Mouse (Mus musculus) liver, postnatal 0 days (tissue): ENCODE results near the gene Cep350. TPM values are rescaled to one million over a fixed set of nuclear protein-coding genes. Genes with fewer than 3 reads are reported as not detected.

Experiments
- ATAC-seq: fragments of 200-750 bp; cut with Nextera tagmentation; 2 replicates; pipeline ENCODE4 v1.8.0; 2017; ENCODE audit warnings: mild to moderate bottlenecking, moderate library complexity
- DNase-seq: peaks from one replicate; pipeline ENCODE4 v3.0.0-alpha.2; 2016
- H3K27ac ChIP-seq: fragments of 300-500 bp; sonication (generic); 2 replicates; pipeline ENCODE4 v1.5.1; 2014; ENCODE audit warnings: antibody characterized with exemption, moderate library complexity, mild to moderate bottlenecking, low read depth
- H3K27me3 ChIP-seq: fragments of 300-500 bp; sonication (generic); 2 replicates; pipeline ENCODE4 v1.6.1; 2014; ENCODE audit warnings: low read length, control low read depth, mixed read lengths; ENCODE audit not compliant: insufficient read depth
- H3K36me3 ChIP-seq: fragments of 300-500 bp; sonication (generic); replicated peaks from 2 replicates; pipeline ENCODE4 v1.6.1; 2014; ENCODE audit warnings: mild to moderate bottlenecking, control low read depth, low read length, moderate library complexity, mixed read lengths; ENCODE audit not compliant: insufficient read depth
- H3K4me1 ChIP-seq: fragments of 300-500 bp; sonication (generic); 2 replicates; pipeline ENCODE4 v1.6.1; 2014; ENCODE audit warnings: antibody characterized with exemption, mild to moderate bottlenecking, control low read depth; ENCODE audit not compliant: insufficient read depth
- H3K4me2 ChIP-seq: fragments of 300-500 bp; sonication (generic); 2 replicates; pipeline ENCODE4 v1.6.1; 2014; ENCODE audit warnings: low read depth, mild to moderate bottlenecking, low read length, moderate library complexity, mixed read lengths
- H3K4me3 ChIP-seq: fragments of 300-500 bp; sonication (generic); 2 replicates; pipeline ENCODE4 v1.5.1; 2014; ENCODE audit warnings: low read depth, low read length
- H3K9ac ChIP-seq: fragments of 300-500 bp; sonication (generic); replicated peaks from 2 replicates; pipeline ENCODE4 v1.6.1; 2014; ENCODE audit warnings: mild to moderate bottlenecking, moderate library complexity
- H3K9me3 ChIP-seq: fragments of 300-500 bp; sonication (generic); 2 replicates; pipeline ENCODE4 v1.6.1; 2016; ENCODE audit warnings: mild to moderate bottlenecking, control low read depth, low read length, mixed read lengths
- CTCF ChIP-seq: sonication (generic); IDR thresholded peaks from 2 replicates; pipeline ENCODE4 v1.5.1; 2016; ENCODE audit warnings: antibody characterized with exemption, low read depth
- EP300 ChIP-seq: IDR thresholded peaks from 2 replicates; pipeline ENCODE4 v1.6.1; 2016; ENCODE audit warnings: antibody characterized with exemption, low read depth, mild to moderate bottlenecking
- WGBS: fragments of 180-500 bp; shearing (Covaris S2); extraction: QIAGEN DNeasy Blood & Tissue Kit; methylation state at CpG from one replicate; pipeline ENCODE4 v1.1.7; 2014; ENCODE audit not compliant: insufficient replicate concordance; 5-methylcytosine and 5-hydroxymethylcytosine counted together
- polyA plus RNA-seq: library from polyadenylated mRNA; unstranded; fragments of >200 nt; fragmentation: Nextera tagmentation; extraction: Ambion mirVana; gene quantifications from 2 replicates; pipeline ENCODE4 v1.2.1, GENCODE M21; 2015

Gene Cep350
- polyA plus RNA-seq, 1 experiment from 2014 or later = 5.7 TPM

GRCm38 (mm10) chr1:155854926-155855702, 117.9 kb downstream of the Cep350 start:
- no peak overlapping the region for H3K4me3 ChIP-seq
- no peaks in the 10 kb centered on the region for H3K9me3 ChIP-seq
- H3K9ac ChIP-seq = no peak overlapping the region; the same call in 1 of the 2 replicates
- peaks cover 59% of the 10 kb centered on the region for H3K36me3 ChIP-seq
- no peak for TF ChIP-seq CTCF
- TF ChIP-seq EP300 = no peak
- no peak for DNase-seq
- H3K4me1 ChIP-seq = no peaks in the 10 kb centered on the region
- H3K27me3 ChIP-seq = no peaks in the 10 kb centered on the region
- H3K27ac ChIP-seq = no peak overlapping the region
- 83% methylated on average over 7 of the region's 7 CpGs for WGBS
- no peak for ATAC-seq
- no peak overlapping the region for H3K4me2 ChIP-seq

GRCm38 (mm10) chr1:155853009-155853408, 120.0 kb downstream of the Cep350 start:
- H3K4me2 ChIP-seq = no peak overlapping the region
- H3K27me3 ChIP-seq = no peaks in the 10 kb centered on the region
- no peak for DNase-seq
- WGBS = 76% methylated on average over 5 of the region's 5 CpGs
- no peak overlapping the region for H3K27ac ChIP-seq
- ATAC-seq = no peak
- H3K36me3 ChIP-seq = peaks cover 53% of the 10 kb centered on the region
- no peak overlapping the region for H3K4me3 ChIP-seq
- H3K9me3 ChIP-seq = no peaks in the 10 kb centered on the region
- H3K4me1 ChIP-seq = no peaks in the 10 kb centered on the region
- TF ChIP-seq EP300 = no peak
- no peak for TF ChIP-seq CTCF
- H3K9ac ChIP-seq = no peak overlapping the region

DNA sequence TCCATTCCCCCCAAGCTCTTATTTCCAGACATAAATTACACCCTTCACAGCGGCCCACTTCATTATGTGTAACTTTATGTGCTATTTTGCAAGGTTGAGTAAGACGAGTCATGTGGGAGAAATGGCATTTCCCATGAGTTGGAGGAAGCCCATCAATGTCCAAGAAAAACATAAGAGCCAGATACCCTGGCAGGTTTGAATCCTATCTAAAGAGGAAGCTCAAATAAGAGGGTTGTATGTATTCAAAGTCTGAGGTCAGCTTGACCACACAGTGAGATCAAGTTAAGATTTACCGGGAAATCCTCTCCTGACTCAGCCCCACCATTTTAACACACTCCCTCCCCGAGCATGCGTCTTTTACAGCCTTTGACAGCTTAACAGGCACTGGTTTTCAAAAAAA, 128.8 kb downstream of the Cep350 start:
- Histone ChIP-seq H3K4me3 (no peak overlapping the region), H3K27ac (0 out of 2 replicates have a peak overlapping the region, but pooled peaks have one; percentile 48), H3K4me1 (peaks cover 12% of the 10 kb centered on the region), H3K36me3 (peaks cover 31% of the 10 kb centered on the region), H3K4me2 (no peak overlapping the region), H3K9me3 (peaks cover 3% of the 10 kb centered on the region; the same call in 1 of the 2 replicates), H3K27me3 (no peaks in the 10 kb centered on the region), H3K9ac (no peak overlapping the region)
- WGBS = 65% methylated on average over 5 of the region's 5 CpGs
- TF ChIP-seq EP300 = no peak
- ATAC-seq = no peak
- DNase-seq = no peak

DNA sequence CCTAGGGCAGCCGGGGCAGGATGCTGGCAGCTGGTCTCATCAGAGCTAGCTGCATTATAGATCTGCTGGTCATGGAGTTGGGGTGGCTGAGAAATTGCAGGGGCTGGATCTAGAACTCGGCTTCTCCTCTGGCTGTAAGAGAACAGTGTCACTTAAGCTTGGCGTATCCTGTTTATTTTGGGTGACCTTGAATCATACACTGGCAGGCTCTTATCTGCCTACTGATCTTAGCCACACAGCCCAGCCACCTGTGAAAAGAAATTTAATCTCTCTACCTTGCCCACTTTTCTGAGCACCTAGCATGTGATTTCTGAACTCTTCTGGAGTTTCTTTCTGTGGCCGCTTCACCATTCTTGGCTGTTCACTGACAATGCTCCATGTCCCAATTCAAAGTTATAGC, 129.5 kb downstream of the Cep350 start:
- Histone ChIP-seq H3K27me3 (no peaks in the 10 kb centered on the region), H3K36me3 (peaks cover 29% of the 10 kb centered on the region), H3K9me3 (peaks cover 3% of the 10 kb centered on the region; the same call in 1 of the 2 replicates), H3K4me2 (no peak overlapping the region), H3K4me1 (peaks cover 12% of the 10 kb centered on the region), H3K9ac (no peak overlapping the region), H3K4me3 (no peak overlapping the region), H3K27ac (0 out of 2 replicates have a peak overlapping the region, but pooled peaks have one; percentile 48)
- DNase-seq (no peak), ATAC-seq (peak; percentile 75)
- TF ChIP-seq CTCF = no peak
- no peak for TF ChIP-seq EP300
- WGBS = 63% methylated on average over 4 of the region's 4 CpGs

GRCm38 (mm10) chr1:155835667-155836066, 137.4 kb downstream of the Cep350 start:
- TF ChIP-seq CTCF (no peak), EP300 (peak; percentile 48)
- WGBS = 35% methylated on average over 2 of the region's 2 CpGs
- no peak overlapping the region for H3K4me2 ChIP-seq
- no peak overlapping the region for H3K27ac ChIP-seq
- no peaks in the 10 kb centered on the region for H3K27me3 ChIP-seq
- ATAC-seq (no peak), DNase-seq (no peak)
- no peaks in the 10 kb centered on the region for H3K36me3 ChIP-seq
- H3K9me3 ChIP-seq = 0 out of 2 replicates have a peak, but pooled peaks cover 3% of the 10 kb centered on the region
- H3K9ac ChIP-seq = no peak overlapping the region
- peaks cover 3% of the 10 kb centered on the region; the same call in 1 of the 2 replicates for H3K4me1 ChIP-seq
- no peak overlapping the region for H3K4me3 ChIP-seq

- Histone ChIP-seq H3K36me3 (no peaks in the 10 kb centered on the region), H3K27me3 (no peaks in the 10 kb centered on the region), H3K9ac (no peak overlapping the region), H3K27ac (no peak overlapping the region), H3K4me1 (peaks cover 7% of the 10 kb centered on the region), H3K4me2 (no peak overlapping the region), H3K9me3 (0 out of 2 replicates have a peak, but pooled peaks cover 3% of the 10 kb centered on the region), H3K4me3 (no peak overlapping the region)
- TF ChIP-seq EP300 = no peak
- no peak for TF ChIP-seq CTCF
- ATAC-seq (no peak), DNase-seq (no peak)
- WGBS = 90% methylated on average over 9 of the region's 9 CpGs
These were observed 139.4 kb downstream of the Cep350 start for GRCm38 (mm10) chr1:155833610-155834009.
